Mouse (Mus musculus) embryonic facial prominence, embryonic 12.5 days (tissue): ENCODE measurements at regions not wholly inside any gene's neighbourhood (a gene's known extent, or its start where the extent isn't known, plus 50 kb on each side); places are given as distances from the start of the nearest gene placed in this dataset.

ENCODE experiments used
- ATAC-seq: fragments of 200-750 bp; cut with Nextera tagmentation; 2 replicates; pipeline ENCODE4 v1.8.0; 2017; ENCODE audit not compliant: insufficient number of reproducible peaks, insufficient read depth, low FRiP score, low TSS enrichment
- H3K27ac ChIP-seq: fragments of 300-500 bp; sonication (generic); 2 replicates; pipeline ENCODE4 v1.5.1; 2016; ENCODE audit warnings: mild to moderate bottlenecking
- H3K27me3 ChIP-seq: fragments of 300-500 bp; sonication (generic); 2 replicates; pipeline ENCODE4 v1.6.1; 2016; ENCODE audit warnings: mild to moderate bottlenecking, moderate library complexity
- H3K36me3 ChIP-seq: fragments of 300-500 bp; sonication (generic); 2 replicates; pipeline ENCODE4 v1.6.1; 2016; ENCODE audit warnings: mild to moderate bottlenecking
- H3K4me1 ChIP-seq: fragments of 300-500 bp; sonication (generic); 2 replicates; pipeline ENCODE4 v1.6.1; 2016
- H3K4me2 ChIP-seq: fragments of 300-500 bp; sonication (generic); replicated peaks from 2 replicates; pipeline ENCODE4 v1.6.1; 2016; ENCODE audit warnings: mild to moderate bottlenecking, moderate library complexity
- H3K4me3 ChIP-seq: fragments of 300-500 bp; sonication (generic); 2 replicates; pipeline ENCODE4 v1.5.1; 2016; ENCODE audit warnings: mild to moderate bottlenecking
- H3K9ac ChIP-seq: fragments of 300-500 bp; sonication (generic); 2 replicates; pipeline ENCODE4 v1.6.1; 2016; ENCODE audit warnings: mild to moderate bottlenecking, moderate library complexity
- H3K9me3 ChIP-seq: fragments of 300-500 bp; sonication (generic); 2 replicates; pipeline ENCODE4 v1.6.1; 2016; ENCODE audit warnings: mild to moderate bottlenecking, moderate library complexity
- WGBS: fragments of 180-500 bp; shearing (Covaris S2); methylation state at CpG from one replicate; pipeline ENCODE4 v1.1.7; 2016; 5-methylcytosine and 5-hydroxymethylcytosine counted together

DNA sequence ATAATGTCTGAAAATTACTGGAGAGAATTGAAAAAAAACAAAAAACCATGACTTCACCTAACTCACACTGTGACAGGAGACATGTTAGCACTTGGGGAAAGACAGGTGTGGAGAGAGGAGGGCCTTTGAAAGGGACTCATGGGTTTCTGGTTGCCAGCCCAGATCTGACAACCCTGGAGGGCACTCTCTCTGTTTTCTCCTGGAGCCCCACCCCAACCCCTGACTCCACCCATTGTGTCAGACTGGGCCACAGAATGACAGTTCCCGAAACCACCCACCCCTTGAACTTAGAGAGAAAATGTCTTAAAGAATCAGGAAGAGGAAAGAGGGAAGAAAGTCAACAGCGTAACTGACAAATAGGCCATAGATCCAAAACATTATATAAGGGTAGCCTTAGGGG is 197.4 kb upstream of the Rreb1 start:
- no peaks in the 10 kb centered on the region for H3K36me3 ChIP-seq
- no peaks in the 10 kb centered on the region for H3K9me3 ChIP-seq
- 70% methylated on average over 2 of the region's 2 CpGs for whole genome bisulfite sequencing
- ATAC-seq: no peak
- H3K27ac ChIP-seq: no peak overlapping the region
- no peaks in the 10 kb centered on the region for H3K27me3 ChIP-seq
- H3K4me3 ChIP-seq: no peak overlapping the region
- H3K4me2 ChIP-seq: no peak overlapping the region
- peaks cover 4% of the 10 kb centered on the region; the same call in 1 of the 2 replicates for H3K4me1 ChIP-seq
- H3K9ac ChIP-seq: no peak overlapping the region

DNA sequence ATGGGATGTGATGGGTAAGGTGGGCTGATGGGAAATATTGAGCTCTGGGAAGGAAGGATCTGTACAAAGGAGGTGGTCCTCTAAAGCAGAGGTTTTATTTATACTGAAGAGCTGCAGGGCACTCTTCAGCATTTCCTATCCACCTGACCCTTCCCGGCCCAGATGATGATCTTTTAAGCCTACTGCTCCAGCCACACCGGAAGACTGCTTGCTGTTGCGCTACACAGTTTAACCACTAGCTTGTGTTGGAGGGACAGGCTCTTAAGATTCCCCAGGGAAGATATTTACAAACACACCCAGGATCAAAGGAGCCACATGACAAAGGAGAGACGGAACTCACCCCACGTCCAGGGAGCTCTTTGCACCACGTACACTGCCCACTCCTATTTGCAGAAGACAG is 196.8 kb upstream of the Rreb1 start:
- no peaks in the 10 kb centered on the region for H3K9me3 ChIP-seq
- no peak overlapping the region for H3K4me2 ChIP-seq
- WGBS: 66% methylated on average over 6 of the region's 6 CpGs
- H3K4me1 ChIP-seq: peaks cover 4% of the 10 kb centered on the region; the same call in 1 of the 2 replicates
- H3K9ac ChIP-seq: no peak overlapping the region
- ATAC-seq: no peak
- H3K27me3 ChIP-seq: no peaks in the 10 kb centered on the region
- no peak overlapping the region for H3K4me3 ChIP-seq
- H3K27ac ChIP-seq: no peak overlapping the region
- no peaks in the 10 kb centered on the region for H3K36me3 ChIP-seq

DNA sequence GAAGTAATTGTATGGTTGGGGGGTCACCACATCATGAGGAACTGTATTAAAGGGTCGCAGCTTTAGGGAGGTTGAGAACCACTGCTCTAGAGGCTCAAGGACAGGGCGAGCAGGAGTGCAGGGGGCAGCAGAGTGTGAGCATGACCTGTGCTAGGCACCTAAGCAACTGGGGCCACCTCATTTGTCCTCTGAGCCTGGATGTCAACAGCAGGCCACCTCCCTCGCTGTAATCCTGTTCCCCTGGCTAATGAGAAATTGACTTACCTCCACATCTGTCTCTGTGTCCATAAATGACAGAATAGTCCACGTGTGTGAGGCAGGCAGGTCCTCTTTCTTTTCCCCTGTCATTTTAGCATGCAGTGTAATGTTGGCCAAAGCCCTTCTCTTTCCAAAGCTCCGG is 192.7 kb upstream of the Rreb1 start:
- Histone ChIP-seq H3K27ac (no peak overlapping the region), H3K4me3 (no peak overlapping the region), H3K9ac (no peak overlapping the region), H3K4me2 (no peak overlapping the region), H3K9me3 (no peaks in the 10 kb centered on the region), H3K4me1 (no peaks in the 10 kb centered on the region), H3K27me3 (no peaks in the 10 kb centered on the region), H3K36me3 (no peaks in the 10 kb centered on the region)
- WGBS: 81% methylated on average over 5 of the region's 5 CpGs
- ATAC-seq: no peak

DNA sequence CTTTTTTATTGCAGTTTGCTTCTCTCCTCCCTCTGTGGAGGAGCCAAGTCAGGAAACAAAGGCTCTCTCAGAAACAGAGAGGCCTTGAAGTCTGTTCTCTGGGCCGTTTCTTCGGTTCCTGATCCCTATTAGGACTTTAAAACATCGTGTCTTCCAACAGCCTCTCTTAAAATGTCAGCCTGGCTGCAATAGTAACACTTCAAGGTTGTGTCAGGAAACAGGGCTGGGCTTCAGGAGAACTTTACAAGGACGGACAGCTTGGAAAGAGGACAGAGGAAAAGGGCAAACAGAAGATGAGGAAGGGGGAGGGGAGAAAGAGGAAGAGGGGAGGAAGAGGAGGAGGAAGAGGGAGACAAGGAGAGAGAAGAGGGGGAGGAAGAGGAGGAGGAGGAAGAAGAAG is 191.7 kb upstream of the Rreb1 start:
- no peaks in the 10 kb centered on the region for H3K9me3 ChIP-seq
- 43% methylated on average over 4 of the region's 4 CpGs for WGBS
- H3K9ac ChIP-seq: no peak overlapping the region
- no peak overlapping the region for H3K4me2 ChIP-seq
- no peak overlapping the region for H3K4me3 ChIP-seq
- H3K4me1 ChIP-seq: no peaks in the 10 kb centered on the region
- no peaks in the 10 kb centered on the region for H3K27me3 ChIP-seq
- no peaks in the 10 kb centered on the region for H3K36me3 ChIP-seq
- no peak for ATAC-seq
- no peak overlapping the region for H3K27ac ChIP-seq

DNA sequence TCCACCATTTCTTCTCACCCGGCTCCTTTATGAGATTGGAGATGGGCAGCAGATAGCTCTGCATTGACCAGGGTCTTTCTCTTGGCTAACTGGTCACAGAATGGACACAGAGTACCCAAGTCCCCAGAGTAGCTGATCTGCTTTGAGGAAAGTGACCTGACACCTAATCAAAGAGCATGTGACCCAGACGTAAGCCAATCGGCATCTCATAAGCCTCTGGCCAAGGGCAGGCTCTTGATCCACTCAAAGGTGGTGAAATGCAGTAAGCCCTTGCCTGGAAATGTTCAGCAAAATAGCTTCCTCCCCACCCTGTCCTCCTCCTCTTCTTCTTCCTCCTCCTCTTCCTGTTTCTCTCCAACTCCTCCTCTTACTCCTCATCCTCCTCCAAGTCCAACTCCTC is 190.3 kb upstream of the Rreb1 start:
- Histone ChIP-seq H3K4me2 (no peak overlapping the region), H3K36me3 (no peaks in the 10 kb centered on the region), H3K27ac (no peak overlapping the region), H3K27me3 (no peaks in the 10 kb centered on the region), H3K9ac (no peak overlapping the region), H3K4me1 (no peaks in the 10 kb centered on the region), H3K4me3 (no peak overlapping the region), H3K9me3 (no peaks in the 10 kb centered on the region)
- ATAC-seq: no peak
- WGBS: 93% methylated on average over 3 of the region's 3 CpGs

DNA sequence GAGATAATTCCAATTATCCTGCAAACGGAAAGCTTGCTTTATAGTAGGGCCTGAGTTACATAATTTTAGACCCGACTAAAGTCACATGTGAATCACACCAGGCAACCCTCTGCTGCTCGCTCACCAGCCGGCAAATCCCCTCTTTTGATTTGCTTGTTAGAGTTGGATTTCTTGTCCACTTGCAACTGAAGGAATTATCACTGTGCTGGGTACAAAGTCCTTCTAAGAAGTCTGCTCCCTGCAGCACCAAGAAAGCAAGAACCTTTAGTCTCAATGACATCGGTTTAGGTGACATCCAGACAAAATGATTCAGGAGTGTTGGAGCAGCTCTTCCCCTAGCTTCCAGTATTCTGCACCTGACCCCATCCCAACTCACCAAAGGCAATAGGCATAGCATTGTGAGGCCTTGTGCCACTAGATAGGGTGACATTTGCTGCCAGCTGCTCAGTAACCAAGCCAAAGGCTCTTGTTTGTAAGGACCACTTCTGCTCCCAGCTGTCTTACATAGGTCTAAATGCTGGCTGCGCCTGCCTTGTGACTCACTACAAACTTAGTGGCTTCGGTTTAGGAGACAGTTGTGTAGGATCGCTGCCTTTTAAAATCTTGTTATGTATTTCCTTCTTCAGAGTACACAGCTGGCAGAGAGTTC is 189.5 kb upstream of the Rreb1 start:
- Histone ChIP-seq H3K27ac (no peak overlapping the region), H3K36me3 (no peaks in the 10 kb centered on the region), H3K27me3 (no peaks in the 10 kb centered on the region), H3K4me3 (no peak overlapping the region), H3K4me2 (no peak overlapping the region), H3K4me1 (no peaks in the 10 kb centered on the region), H3K9me3 (no peaks in the 10 kb centered on the region), H3K9ac (no peak overlapping the region)
- ATAC-seq: no peak
- WGBS: 89% methylated on average over 8 of the region's 8 CpGs

DNA sequence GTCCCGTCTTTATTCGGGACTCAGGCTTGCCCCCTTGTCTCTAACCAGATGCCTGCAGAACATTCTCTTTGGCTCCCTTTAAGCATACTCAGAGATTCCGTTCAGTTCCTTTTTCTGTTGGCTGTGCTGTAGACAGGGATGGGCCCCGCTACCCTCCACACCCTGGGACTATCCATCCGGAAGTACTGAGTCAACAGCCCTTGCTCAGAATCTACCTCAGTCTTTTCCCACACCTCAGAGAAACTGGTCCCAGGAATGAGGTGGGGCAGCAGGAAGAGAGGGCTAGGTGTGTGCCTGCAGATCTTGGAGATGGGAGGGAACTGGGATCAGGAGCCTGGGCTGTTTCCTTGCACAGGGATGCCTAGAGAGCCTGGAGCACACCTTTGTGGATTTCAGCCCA is 186.1 kb upstream of the Rreb1 start:
- no peak overlapping the region for H3K27ac ChIP-seq
- WGBS: 81% methylated on average over 5 of the region's 5 CpGs
- no peaks in the 10 kb centered on the region for H3K27me3 ChIP-seq
- 0 out of 2 replicates have a peak, but pooled peaks cover 6% of the 10 kb centered on the region for H3K4me1 ChIP-seq
- no peaks in the 10 kb centered on the region for H3K9me3 ChIP-seq
- no peak overlapping the region for H3K9ac ChIP-seq
- no peak overlapping the region for H3K4me3 ChIP-seq
- no peak for ATAC-seq
- H3K36me3 ChIP-seq: no peaks in the 10 kb centered on the region
- no peak overlapping the region for H3K4me2 ChIP-seq

DNA sequence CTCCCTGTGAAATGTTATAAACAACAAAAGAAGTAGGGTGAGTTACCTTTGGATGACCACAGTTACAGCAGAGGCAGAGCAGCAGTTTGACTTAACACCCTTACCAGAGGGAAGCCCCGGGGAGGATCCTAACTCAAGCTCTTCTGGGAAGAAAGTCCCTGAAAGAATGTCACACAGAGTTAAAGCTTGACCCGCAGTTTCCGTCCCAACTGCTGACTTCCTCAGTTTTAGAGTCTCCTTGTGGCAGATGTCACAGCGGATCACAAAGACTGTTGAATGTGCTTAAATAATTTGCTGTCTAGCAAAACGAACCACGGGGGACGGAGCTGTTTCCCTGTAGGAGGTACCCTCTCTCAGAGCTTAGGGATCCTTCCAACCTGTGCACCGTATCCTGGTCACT is 183.0 kb upstream of the Rreb1 start:
- Histone ChIP-seq H3K9ac (no peak overlapping the region), H3K36me3 (no peaks in the 10 kb centered on the region), H3K4me1 (0 out of 2 replicates have a peak, but pooled peaks cover 6% of the 10 kb centered on the region), H3K9me3 (no peaks in the 10 kb centered on the region), H3K27ac (no peak overlapping the region), H3K4me2 (no peak overlapping the region), H3K27me3 (no peaks in the 10 kb centered on the region), H3K4me3 (no peak overlapping the region)
- 37% methylated on average over 8 of the region's 8 CpGs for WGBS
- no peak for ATAC-seq

DNA sequence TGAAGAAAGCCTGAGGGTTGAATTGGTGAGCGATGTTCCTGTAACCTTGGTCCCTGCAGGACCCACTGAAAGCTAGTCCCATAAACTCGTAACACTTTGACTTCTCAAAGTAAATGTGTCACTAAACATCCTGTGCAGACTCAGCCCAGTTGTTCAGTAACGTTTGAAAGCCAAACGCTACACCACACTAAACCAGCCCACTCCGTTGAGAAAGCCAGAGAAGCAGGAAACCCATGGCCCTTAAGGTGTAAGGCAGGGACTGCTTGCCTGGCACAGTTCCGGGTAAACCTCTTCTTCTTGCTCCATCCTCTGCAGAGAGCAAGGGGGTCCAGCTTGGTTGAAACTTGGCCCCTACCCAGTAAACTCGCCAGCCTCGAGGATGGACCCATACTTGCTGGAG is 180.6 kb upstream of the Rreb1 start:
- Histone ChIP-seq H3K4me2 (no peak overlapping the region), H3K9me3 (no peaks in the 10 kb centered on the region), H3K4me1 (0 out of 2 replicates have a peak, but pooled peaks cover 6% of the 10 kb centered on the region), H3K9ac (no peak overlapping the region), H3K27ac (no peak overlapping the region), H3K4me3 (no peak overlapping the region), H3K36me3 (no peaks in the 10 kb centered on the region), H3K27me3 (no peaks in the 10 kb centered on the region)
- ATAC-seq: no peak
- WGBS: 69% methylated on average over 8 of the region's 8 CpGs

DNA sequence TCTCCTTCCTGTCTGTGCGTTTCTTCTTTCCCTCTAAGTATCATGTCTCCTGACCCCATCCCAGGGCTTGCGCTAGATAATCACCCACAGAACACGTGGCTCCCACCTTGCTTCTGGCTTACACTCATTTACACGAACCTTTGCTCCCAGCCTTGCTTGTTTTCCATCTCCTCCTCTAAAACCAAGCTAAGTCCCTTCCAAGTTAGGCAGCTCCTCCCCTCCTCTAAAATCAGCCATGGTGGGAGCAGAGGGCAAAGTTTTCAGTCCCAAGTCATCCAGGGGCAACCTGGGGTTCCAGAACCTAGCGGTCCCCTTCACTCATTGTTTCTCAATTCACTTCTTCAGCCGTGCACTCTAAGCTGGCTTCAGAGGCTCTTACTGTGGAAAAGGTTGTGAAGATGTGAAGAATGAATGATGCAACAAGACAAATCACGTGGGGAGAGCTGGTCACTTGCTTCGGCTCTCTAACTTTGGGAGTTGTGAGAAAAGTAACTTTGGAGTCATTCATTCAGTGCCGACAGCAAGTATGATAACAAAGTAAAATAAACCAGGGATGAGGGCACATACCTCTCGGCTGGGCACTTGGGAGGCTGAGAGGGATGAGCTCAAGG is 179.9 kb upstream of the Rreb1 start:
- Histone ChIP-seq H3K9ac (no peak overlapping the region), H3K27me3 (no peaks in the 10 kb centered on the region), H3K4me1 (0 out of 2 replicates have a peak, but pooled peaks cover 6% of the 10 kb centered on the region), H3K4me2 (no peak overlapping the region), H3K36me3 (no peaks in the 10 kb centered on the region), H3K9me3 (no peaks in the 10 kb centered on the region), H3K4me3 (no peak overlapping the region), H3K27ac (no peak overlapping the region)
- ATAC-seq: no peak
- WGBS: 73% methylated on average over 10 of the region's 10 CpGs

DNA sequence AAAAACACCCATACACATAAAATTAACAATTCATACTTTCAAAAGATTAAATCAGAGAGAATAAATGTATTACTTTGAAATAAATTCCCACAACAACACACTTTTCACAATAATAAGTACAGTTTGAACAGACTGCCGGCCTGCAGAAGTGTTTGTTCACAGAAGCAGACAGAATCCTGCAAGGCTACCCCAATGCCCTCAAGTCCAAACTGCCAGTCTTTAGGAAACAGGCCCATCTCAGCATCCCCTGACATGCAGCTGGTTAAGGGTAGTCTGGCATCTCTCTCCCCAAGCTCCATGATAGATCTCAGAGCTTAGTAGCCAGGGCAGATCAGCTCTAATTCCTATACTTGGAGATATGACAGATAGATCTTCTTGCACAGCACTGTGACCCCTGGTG is 178.5 kb upstream of the Rreb1 start:
- WGBS: 79% methylated on average over 1 of the region's 1 CpGs
- ATAC-seq: no peak
- no peaks in the 10 kb centered on the region for H3K27me3 ChIP-seq

DNA sequence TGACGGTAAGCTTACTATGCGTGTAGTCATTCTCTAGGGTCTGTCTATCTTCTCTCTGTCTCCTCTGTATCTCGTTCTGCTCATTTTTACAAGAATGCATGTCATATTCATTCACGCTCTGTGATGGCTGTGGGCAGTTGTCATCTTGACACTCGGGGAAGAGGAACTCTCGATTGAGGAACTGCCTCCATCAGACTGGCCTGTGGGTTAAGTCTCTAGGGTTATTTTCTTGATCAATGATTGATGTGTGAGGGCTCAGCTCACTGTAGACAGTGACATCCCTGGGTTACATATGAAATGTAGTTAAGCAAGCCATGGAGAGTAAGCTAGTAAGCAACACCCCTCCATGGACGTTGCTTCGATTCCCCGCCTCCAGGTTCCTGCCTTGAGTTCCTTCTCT is 178.0 kb upstream of the Rreb1 start:
- 88% methylated on average over 9 of the region's 9 CpGs for WGBS
- Histone ChIP-seq H3K27me3 (no peaks in the 10 kb centered on the region), H3K27ac (no peak overlapping the region), H3K9me3 (no peaks in the 10 kb centered on the region), H3K9ac (no peak overlapping the region), H3K4me3 (no peak overlapping the region), H3K36me3 (no peaks in the 10 kb centered on the region), H3K4me1 (0 out of 2 replicates have a peak, but pooled peaks cover 2% of the 10 kb centered on the region), H3K4me2 (no peak overlapping the region)
- no peak for ATAC-seq

More for the DNA sequence above, 178.5 kb upstream of the Rreb1 start:
- no peak overlapping the region for H3K27ac ChIP-seq
- 0 out of 2 replicates have a peak, but pooled peaks cover 3% of the 10 kb centered on the region for H3K4me1 ChIP-seq
- H3K9me3 ChIP-seq: no peaks in the 10 kb centered on the region
- H3K9ac ChIP-seq: no peak overlapping the region
- no peaks in the 10 kb centered on the region for H3K36me3 ChIP-seq
- no peak overlapping the region for H3K4me2 ChIP-seq
- H3K4me3 ChIP-seq: no peak overlapping the region
